Mouse (Mus musculus) gastrocnemius, adult 2 months (tissue): Measurements from ENCODE around the gene Gng8. TPM values are rescaled to one million over a fixed set of nuclear protein-coding genes. Genes with fewer than 3 reads are reported as not detected.

Experiments used
- DNase-seq: peaks from one replicate; pipeline ENCODE4 v3.0.0; 2022
- H3K27ac ChIP-seq: fragments of 200-600 bp; 2 replicates; pipeline ENCODE4 v1.8.1; 2022; ENCODE audit warnings: mild to moderate bottlenecking
- H3K4me3 ChIP-seq: fragments of 200-600 bp; 2 replicates; pipeline ENCODE4 v1.8.1; 2022; ENCODE audit warnings: mild to moderate bottlenecking, moderate library complexity
- CTCF ChIP-seq: fragments of 200-600 bp; IDR thresholded peaks from 2 replicates; pipeline ENCODE4 v1.8.1; 2022; ENCODE audit warnings: antibody characterized with exemption, mild to moderate bottlenecking, moderate library complexity
- intact Hi-C: fragments of 180-260 bp; cut with DNase I; formaldehyde crosslinking; loops from one replicate; pipeline ENCODE4 v1.15.1; 2025
- total RNA-seq, 2 experiments: library from RNA; stranded (reverse); gene quantifications; 2 replicates each; pipeline ENCODE4 v1.2.3; 2021

The Gng8 gene
- total RNA-seq, 2 experiments from 2014 or later, result not detected

DNA sequence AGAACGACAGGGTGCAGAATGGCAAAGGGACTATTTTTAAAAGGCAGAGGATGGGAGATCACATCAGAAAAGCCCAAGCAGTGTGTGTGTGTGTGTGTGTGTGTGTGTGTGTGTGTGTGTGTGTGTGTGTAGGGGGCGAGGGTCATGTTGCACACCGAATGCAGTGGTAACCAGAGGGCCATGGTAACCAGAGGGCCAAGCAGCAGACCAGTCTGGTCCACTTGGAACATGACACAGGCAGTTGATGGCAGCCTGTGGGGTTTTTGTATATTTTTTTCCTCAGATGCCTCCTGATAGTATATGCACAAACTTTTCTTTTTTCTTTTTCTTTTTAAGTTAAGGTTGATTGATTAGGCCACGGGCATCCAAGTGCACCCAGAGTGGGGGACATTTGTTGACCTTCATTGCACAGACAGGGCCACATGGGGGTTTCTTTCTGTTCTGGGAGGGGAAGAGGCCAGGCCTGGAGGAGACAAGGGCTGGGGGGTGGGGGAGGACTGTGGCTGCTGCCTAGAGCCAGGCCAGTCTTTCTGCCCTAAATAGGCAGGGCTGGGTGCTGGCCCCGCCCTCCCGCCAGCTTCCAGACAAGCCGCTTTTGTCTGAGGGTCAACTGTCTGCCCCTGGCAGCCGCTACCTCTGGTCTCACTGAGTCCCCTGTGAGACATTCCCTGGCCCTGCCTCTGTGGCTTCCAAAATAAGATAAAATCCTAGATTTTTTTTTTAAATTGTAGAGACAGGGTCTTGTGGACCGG lies 11.6 kb upstream of the Gng8 start:
- DNase-seq, result peak; percentile 58
- Histone ChIP-seq H3K27ac (peak overlapping the region; percentile 70), H3K4me3 (no peak overlapping the region)
- no peak for TF ChIP-seq CTCF
- intact Hi-C loops, result no loop called here

GRCm38 (mm10) chr7:16880615-16881014 lies 11.0 kb upstream of the Gng8 start:
- peak overlapping the region; percentile 70 for H3K27ac ChIP-seq
- no peak overlapping the region for H3K4me3 ChIP-seq
- DNase-seq, result peak; percentile 12
- no peak for TF ChIP-seq CTCF
- intact Hi-C loops, result no loop called here

DNA sequence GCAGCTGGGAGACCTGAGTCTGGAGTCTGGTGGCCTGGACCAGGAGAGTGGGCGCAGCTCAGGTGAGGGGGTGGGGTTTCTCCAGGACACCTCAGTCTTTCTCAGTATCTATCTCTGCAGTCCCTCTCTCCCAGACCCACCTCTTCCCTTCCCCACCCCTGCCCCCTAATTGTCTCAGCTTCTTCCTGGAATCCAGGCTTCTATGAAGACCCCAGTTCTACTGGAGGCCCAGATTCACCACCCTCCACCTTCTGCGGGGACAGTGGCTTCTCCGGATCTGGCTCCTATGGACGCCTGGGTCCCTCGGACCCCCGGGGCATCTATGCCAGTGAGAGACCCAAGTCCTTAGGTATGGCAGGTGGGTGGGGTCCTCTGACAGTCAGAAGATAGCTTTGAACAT lies 8.4 kb upstream of the Gng8 start:
- peak; percentile 12 for DNase-seq
- intact Hi-C loops, result loop anchor here (1.0 kb wide), 1 partner anchor 22 kb away; no protein-coding TSS in a partner anchor
- TF ChIP-seq CTCF, result no peak
- no peak overlapping the region for H3K27ac ChIP-seq
- H3K4me3 ChIP-seq, result no peak overlapping the region

GRCm38 (mm10) chr7:16884334-16884733 lies 7.3 kb upstream of the Gng8 start:
- DNase-seq, result peak; percentile 14
- intact Hi-C loops, result no loop called here
- Histone ChIP-seq H3K4me3 (no peak overlapping the region), H3K27ac (no peak overlapping the region)
- no peak for TF ChIP-seq CTCF

DNA sequence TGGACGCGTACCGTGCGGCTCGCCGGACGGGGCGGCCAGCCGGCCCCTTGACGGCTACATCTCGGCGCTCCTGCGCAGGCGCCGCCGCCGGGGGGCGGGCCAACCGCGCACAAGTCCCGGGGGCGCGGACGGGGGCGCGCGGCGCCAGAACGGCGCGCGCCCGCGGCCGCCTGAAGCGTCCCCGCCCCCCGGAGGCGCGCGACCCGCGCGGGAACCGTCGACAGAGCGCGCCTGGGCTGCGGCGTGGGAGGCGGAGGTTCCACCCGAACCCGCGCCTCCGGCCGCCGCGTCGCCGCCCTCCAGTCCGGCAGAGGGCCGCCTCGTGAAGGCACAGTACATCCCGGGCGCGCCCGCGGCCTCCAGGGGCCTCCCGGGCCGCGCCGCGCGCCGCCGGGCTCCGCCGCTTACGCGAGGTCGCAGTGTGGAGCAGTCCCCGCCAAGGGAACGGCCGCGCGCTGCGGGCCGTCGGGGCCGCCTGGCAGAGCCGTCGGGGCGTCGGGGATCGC lies 6.3 kb upstream of the Gng8 start:
- Histone ChIP-seq H3K27ac (no peak overlapping the region), H3K4me3 (0 out of 2 replicates have a peak overlapping the region, but pooled peaks have one; percentile 23)
- peak; percentile 32 for DNase-seq
- no peak for TF ChIP-seq CTCF
- intact Hi-C loops, result loop anchor here (5.0 kb wide), 1 partner anchor 73 kb away; no protein-coding TSS in a partner anchor

DNA sequence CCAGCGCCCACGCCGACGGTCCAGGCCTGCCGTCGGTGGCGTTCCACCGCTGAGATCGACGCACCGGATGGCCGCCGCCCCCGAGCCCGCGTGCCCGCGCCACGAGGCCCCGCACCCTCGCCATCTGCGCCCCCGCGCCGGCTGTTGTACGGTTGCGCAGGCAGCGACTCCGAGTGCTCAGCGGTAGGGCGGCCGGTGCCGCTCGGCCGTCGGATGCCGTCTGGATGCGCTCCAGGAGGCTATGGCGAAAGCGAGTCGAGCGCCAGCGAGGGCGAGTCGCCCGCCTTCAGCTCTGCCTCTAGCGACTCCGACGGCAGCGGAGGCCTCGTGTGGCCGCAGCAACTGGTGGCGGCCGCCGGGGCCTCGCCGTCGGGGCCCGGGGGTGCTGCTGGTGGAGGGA lies 5.7 kb upstream of the Gng8 start:
- intact Hi-C loops, result loop anchor here (5.0 kb wide), 1 partner anchor 74 kb away; no protein-coding TSS in a partner anchor
- no peak for TF ChIP-seq CTCF
- H3K4me3 ChIP-seq, result no peak overlapping the region
- no peak overlapping the region for H3K27ac ChIP-seq
- DNase-seq, result peak; percentile 19

DNA sequence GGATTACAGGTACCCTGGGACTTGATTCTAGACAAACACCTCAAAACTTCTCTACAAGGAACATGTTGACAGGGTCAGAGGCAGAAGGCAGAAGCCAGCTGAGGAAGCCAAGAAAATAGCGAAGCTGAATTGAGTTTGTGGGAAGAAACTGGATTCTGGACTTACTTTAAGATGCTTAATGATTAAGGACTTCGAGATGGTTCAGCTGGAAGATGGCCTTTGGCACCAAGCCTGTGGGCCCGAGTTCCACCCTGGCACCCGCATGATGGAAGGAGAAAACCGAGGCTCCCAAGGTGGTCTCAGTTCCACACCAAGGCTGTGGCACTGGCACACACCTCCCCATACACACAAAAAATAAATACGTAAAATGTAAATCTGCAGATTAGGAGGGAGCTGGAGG lies 1.1 kb upstream of the Gng8 start:
- Histone ChIP-seq H3K4me3 (peak overlapping the region; percentile 66), H3K27ac (peak overlapping the region; percentile 79)
- intact Hi-C loops, result no loop called here
- peak; percentile 57 for DNase-seq
- TF ChIP-seq CTCF, result no peak

DNA sequence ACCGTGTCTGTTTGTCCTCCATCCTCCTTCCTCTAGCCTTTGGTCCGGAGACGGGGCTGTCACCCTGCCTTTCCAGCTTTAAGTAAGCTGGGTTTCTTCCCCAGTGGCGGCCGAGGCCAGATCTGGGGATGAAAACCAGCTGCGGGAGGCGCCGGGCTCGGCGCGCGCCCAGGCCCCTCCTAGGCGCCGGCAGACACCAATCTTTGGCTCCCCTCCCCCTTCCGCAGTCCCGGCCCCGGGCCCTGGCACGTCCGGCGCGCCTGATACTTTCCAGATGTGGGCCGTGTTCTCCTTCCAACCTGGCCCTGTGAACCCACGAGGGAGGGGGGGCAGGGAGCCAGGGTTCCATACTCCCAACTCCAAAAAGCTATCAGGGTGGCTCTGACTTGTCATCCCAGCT lies 642 bp upstream of the Gng8 start:
- peak; percentile 91 for DNase-seq
- Histone ChIP-seq H3K27ac (peak overlapping the region; percentile 79), H3K4me3 (peak overlapping the region; percentile 66)
- intact Hi-C loops, result no loop called here
- no peak for TF ChIP-seq CTCF

DNA sequence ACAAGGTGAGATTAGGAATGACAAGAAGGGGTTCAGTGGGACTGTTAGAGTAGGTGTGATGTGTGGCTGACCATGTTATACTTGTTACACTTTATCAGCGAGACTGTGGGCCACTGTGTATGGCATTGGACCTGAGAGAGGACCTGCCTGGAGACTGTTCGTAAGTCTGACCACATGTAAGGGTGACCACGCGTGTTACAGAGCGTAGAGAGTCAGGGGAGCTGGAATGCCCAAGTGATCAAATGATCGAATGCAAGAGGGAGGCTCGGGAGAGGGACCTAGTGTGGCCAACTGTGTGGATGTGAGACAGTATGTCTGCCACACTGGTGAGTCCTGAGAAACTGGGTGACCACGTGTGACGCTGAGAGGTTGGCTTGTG lies 755 bp downstream of the Gng8 start:
- Histone ChIP-seq H3K27ac (no peak overlapping the region), H3K4me3 (peak overlapping the region; percentile 66; the same call in 1 of the 2 replicates)
- no peak for DNase-seq
- no peak for TF ChIP-seq CTCF
- intact Hi-C loops, result loop anchor here (1.0 kb wide), 1 partner anchor 18 kb away; no protein-coding TSS in a partner anchor

DNA sequence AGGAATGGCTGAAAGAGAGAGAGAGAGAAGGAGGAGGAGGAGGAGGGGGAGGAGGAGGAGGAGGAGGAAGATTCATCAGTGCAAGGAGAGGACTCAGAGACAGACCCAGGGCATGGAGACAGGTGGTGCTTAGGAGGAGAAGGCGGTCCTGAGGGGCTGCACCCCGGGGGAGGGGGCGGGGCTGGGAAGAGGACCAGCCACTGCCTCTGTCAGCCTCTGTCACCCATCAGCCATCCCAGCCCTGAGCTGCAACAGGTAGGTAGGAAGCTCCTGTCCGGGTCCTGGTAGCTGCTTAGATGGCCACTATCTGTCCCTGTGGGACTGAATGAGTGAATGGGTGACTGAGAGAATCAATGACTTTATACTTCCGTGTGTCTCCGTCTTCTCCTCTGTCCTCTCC lies 2.0 kb downstream of the Gng8 start:
- H3K27ac ChIP-seq, result no peak overlapping the region
- intact Hi-C loops, result no loop called here
- no peak for TF ChIP-seq CTCF
- no peak overlapping the region for H3K4me3 ChIP-seq
- DNase-seq, result no peak

DNA sequence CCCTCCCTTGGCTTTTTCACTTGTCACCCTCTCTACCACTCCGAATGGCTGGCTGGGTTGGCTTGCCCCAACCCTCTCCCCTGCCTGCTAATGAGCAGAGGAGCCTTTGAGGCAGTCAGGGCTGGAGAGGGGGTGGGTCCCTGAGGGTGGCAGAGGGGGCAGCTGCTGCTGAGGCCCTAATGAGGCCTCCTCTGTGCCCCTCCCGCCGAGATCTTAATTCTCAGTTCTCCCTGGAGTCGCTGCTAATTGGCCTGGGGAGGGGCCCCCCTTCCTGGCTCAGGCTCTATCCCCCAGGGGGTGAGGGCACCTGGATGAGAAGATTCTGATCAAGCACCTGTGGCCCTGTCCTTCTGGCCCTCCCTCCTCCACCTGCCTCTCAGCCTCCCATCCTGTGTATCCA lies 2.7 kb downstream of the Gng8 start:
- intact Hi-C loops, result no loop called here
- DNase-seq, result no peak
- Histone ChIP-seq H3K4me3 (no peak overlapping the region), H3K27ac (no peak overlapping the region)
- TF ChIP-seq CTCF, result no peak

DNA sequence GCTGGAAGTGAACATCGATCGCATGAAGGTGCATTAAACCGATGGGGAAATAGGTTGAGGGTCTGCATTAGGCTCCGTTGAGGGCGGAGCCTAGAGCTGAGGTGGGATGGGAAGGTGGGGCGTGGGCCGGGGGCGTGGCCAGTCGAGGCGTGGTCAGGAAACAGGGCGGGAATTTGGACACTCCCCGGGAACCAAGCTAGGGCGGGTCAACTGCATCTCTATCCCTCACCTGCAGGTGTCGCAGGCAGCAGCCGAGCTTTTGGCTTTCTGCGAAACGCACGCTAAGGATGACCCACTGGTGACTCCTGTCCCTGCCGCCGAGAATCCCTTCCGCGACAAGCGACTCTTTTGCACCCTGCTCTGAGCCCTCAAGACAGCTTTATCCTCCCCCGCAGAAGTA lies 3.4 kb downstream of the Gng8 start:
- H3K27ac ChIP-seq, result peak overlapping the region; percentile 21
- TF ChIP-seq CTCF, result peak; percentile 92
- DNase-seq, result peak; percentile 87
- intact Hi-C loops, result loop anchor here (1.0 kb wide), 1 partner anchor 18 kb away; no protein-coding TSS in a partner anchor
- peak overlapping the region; percentile 42 for H3K4me3 ChIP-seq

DNA sequence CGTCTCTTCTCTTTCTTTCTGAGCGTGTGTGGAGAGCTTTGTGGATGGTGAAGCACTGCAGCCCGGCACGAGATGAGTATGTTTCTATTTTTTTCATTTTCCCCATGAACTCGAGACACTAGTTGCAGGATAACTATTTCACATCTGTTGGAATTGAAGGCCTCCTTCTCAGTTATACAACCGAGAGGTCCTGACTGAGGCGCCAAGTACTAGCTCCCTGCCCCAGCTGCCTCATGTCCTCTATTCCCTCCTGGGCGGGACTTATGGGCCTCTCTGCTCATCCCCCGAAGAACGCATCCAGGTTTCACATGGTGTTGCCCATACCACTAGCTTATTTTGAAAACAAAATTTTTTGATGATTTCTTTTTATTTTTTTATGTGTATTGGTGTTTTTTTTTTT lies 3.9 kb downstream of the Gng8 start:
- intact Hi-C loops, result loop anchor here (1.0 kb wide), 1 partner anchor 18 kb away; no protein-coding TSS in a partner anchor
- TF ChIP-seq CTCF, result no peak
- no peak for DNase-seq
- Histone ChIP-seq H3K27ac (peak overlapping the region; percentile 21), H3K4me3 (peak overlapping the region; percentile 42)
